Mouse (Mus musculus): ENCODE results near the gene Tmem211. TPM values are rescaled to one million over a fixed set of nuclear protein-coding genes. Genes with fewer than 3 reads are reported as not detected.
A peak's percentile ranks its signal among the peaks of the same experiment; 100 is the strongest.

Gene Tmem211
- total and polyA plus RNA-seq, 3 experiments = not detected

- no peak within 1 kb of the TSS for H3K4me2 ChIP-seq (ENCODE audit: insufficient read depth, low read depth, poor library complexity, severe bottlenecking)
- H3K27ac ChIP-seq (ENCODE audit: insufficient read depth, low read depth) = no peak within 1 kb of the TSS
- no peaks in the 10 kb centered on the region for H3K79me2 ChIP-seq (replicated peaks; ENCODE audit: control insufficient read depth, extremely low read depth, insufficient read depth, poor library complexity, severe bottlenecking)
- dilution Hi-C loops (cut with MboI; ENCODE audit: extremely low pct_ligation_motif_present, extremely low pct_unique_long_range_greater_than_20kb, low sequenced_read_pairs) (no loop called here), in situ Hi-C loops (cut with MboI; ENCODE audit: low pct_ligation_motif_present, low pct_unique_long_range_greater_than_20kb, low sequenced_read_pairs) (no loop called here)
- no peaks in the 10 kb centered on the region for H3K36me3 ChIP-seq (replicated peaks in 1 of 2; ENCODE audit: control insufficient read depth in 1 of 2, insufficient read depth in 1 of 2, low read length in 1 of 2)
- H3K9me3 ChIP-seq (replicated peaks; ENCODE audit: low read length) = peaks cover 10% of the 10 kb centered on the region
- H3K4me3 ChIP-seq (replicated peaks in 1 of 3; ENCODE audit: low read depth in 2 of 3, low read length in 2 of 3, poor library complexity in 1 of 3) = no peak within 1 kb of the TSS
- no peak within 1 kb of the TSS for H3K9ac ChIP-seq (ENCODE audit: insufficient read depth, low read depth)
- peaks cover 0 to 3% of the 10 kb centered on the region in 2 experiments; a peak in 2 of 4 replicates for H3K4me1 ChIP-seq (ENCODE audit: control insufficient read depth in 1 of 2, insufficient read depth in 2 of 2)
- H3K27me3 ChIP-seq (replicated peaks) = peaks cover 10% of the 10 kb centered on the region
- TF ChIP-seq TCF12 (IDR thresholded peaks at IDR 0.05; ENCODE audit: low read depth, low read length) = no peak
- no peak for TF ChIP-seq NRF1 (IDR thresholded peaks at IDR 0.05; ENCODE audit: low read depth, low read length)
- no peak for TF ChIP-seq MXI1 (IDR thresholded peaks at IDR 0.05; ENCODE audit: low read depth, low read length)
- TF ChIP-seq ETS1 (conservative IDR thresholded peaks at IDR 0.05; ENCODE audit: low read depth, low read length) = no peak
- no peak for TF ChIP-seq KAT2A (IDR thresholded peaks at IDR 0.05; ENCODE audit: insufficient replicate concordance, low read length)
- TF ChIP-seq ZNF384 (IDR thresholded peaks at IDR 0.05; ENCODE audit: low read depth, low read length) = no peak
- TF ChIP-seq USF1 (IDR thresholded peaks at IDR 0.05; ENCODE audit: low read depth, low read length) = no peak
- no peak for TF ChIP-seq RAD21 (IDR thresholded peaks at IDR 0.05; ENCODE audit: low read depth, low read length)
- no peak for TF ChIP-seq ZMIZ1 (IDR thresholded peaks at IDR 0.05; ENCODE audit: low read depth, low read length)
- TF ChIP-seq RCOR1 (conservative IDR thresholded peaks at IDR 0.05; ENCODE audit: low read depth, low read length) = no peak
- no peak for TF ChIP-seq EP300 (IDR thresholded peaks at IDR 0.05; ENCODE audit: low read length)
- no peak for TF ChIP-seq MYC (IDR thresholded peaks at IDR 0.05; ENCODE audit: low read depth, low read length)
- TF ChIP-seq SMC3 (IDR thresholded peaks at IDR 0.05; ENCODE audit: low read depth, low read length) = no peak
- no peak for TF ChIP-seq HCFC1 (IDR thresholded peaks at IDR 0.05; ENCODE audit: low read depth, low read length)
- TF ChIP-seq CHD1 (IDR thresholded peaks at IDR 0.05; ENCODE audit: low read depth, low read length) = no peak
- DNase-seq (ENCODE audit: extremely low read depth) = no peak
Measured at GRCm38 (mm10) chr5:113221147-113221865, 5.4 kb upstream of the Tmem211 start, which contains the start of gene 2900026A02Rik. Gene 2900026A02Rik (minus strand): TSS chr5:113221236.

DNA sequence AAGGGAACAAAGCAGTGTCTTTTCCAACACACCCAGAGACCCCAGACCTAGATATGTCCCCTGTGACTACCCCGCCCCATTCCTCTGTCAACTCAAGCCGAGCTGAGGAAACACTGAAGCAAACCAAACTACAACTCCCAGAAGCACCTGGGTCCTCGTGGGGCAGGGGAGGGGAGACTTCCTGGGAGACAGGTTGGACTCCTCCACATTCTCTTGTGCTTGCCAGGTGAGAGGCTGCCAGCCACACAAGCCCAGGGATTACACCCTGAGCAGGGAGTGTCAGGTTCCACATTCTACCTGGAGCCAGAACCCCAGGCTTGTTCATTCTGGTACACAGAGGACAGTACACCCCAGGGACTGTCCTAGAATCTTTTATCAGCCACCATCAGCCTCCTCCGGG is 2.8 kb upstream of the Tmem211 start:
- Histone ChIP-seq H3K27ac (ENCODE audit: insufficient read depth, low read depth) (no peak overlapping the region), H3K27me3 (replicated peaks) (peaks cover 22% of the 10 kb centered on the region), H3K4me3 (replicated peaks in 1 of 3; ENCODE audit: low read depth in 2 of 3, low read length in 2 of 3, poor library complexity in 1 of 3) (no peak overlapping the region), H3K9me3 (replicated peaks; ENCODE audit: low read length) (peaks cover 10% of the 10 kb centered on the region), H3K9ac (ENCODE audit: insufficient read depth, low read depth) (no peak overlapping the region), H3K4me1 (ENCODE audit: control insufficient read depth in 1 of 2, insufficient read depth in 2 of 2) (peaks cover 0 to 12% of the 10 kb centered on the region in 2 experiments; a peak in 2 of 4 replicates), H3K36me3 (replicated peaks in 1 of 2; ENCODE audit: control insufficient read depth in 1 of 2, insufficient read depth in 1 of 2, low read length in 1 of 2) (no peaks in the 10 kb centered on the region), H3K79me2 (replicated peaks; ENCODE audit: control insufficient read depth, extremely low read depth, insufficient read depth, poor library complexity, severe bottlenecking) (no peaks in the 10 kb centered on the region), H3K4me2 (ENCODE audit: insufficient read depth, low read depth, poor library complexity, severe bottlenecking) (no peak overlapping the region)
- dilution Hi-C loops (cut with MboI; ENCODE audit: extremely low pct_ligation_motif_present, extremely low pct_unique_long_range_greater_than_20kb, low sequenced_read_pairs) (no loop called here), in situ Hi-C loops (cut with MboI; ENCODE audit: low pct_ligation_motif_present, low pct_unique_long_range_greater_than_20kb, low sequenced_read_pairs) (no loop called here)
- TF ChIP-seq RAD21 (IDR thresholded peaks at IDR 0.05; ENCODE audit: low read depth, low read length) (no peak), TBP (conservative IDR thresholded peaks at IDR 0.05; ENCODE audit: low read depth, low read length) (no peak), HCFC1 (IDR thresholded peaks at IDR 0.05; ENCODE audit: low read depth, low read length) (peak; percentile 57)
- no peak for DNase-seq (ENCODE audit: extremely low read depth)
